Mouse (Mus musculus) kidney, adult 2 months (tissue): ENCODE data around the gene Caln1. TPM values are rescaled to one million over a fixed set of nuclear protein-coding genes. Genes with fewer than 3 reads are reported as not detected.

Experiments used
- DNase-seq: peaks from one replicate; pipeline ENCODE4 v3.0.0; 2021
- H3K27ac ChIP-seq: fragments of 200-500 bp; 2 replicates; pipeline ENCODE4 v1.5.1; 2012; ENCODE audit warnings: low read depth, low read length, control low read depth, inconsistent platforms; ENCODE audit not compliant: insufficient read depth
- H3K27me3 ChIP-seq: fragments of 200-500 bp; replicated peaks from 2 replicates; pipeline ENCODE4 v1.6.1; 2012; ENCODE audit warnings: mild to moderate bottlenecking, moderate library complexity, low read length, inconsistent platforms; ENCODE audit not compliant: control insufficient read depth, insufficient read depth
- H3K36me3 ChIP-seq: fragments of 200-500 bp; 2 replicates; pipeline ENCODE4 v1.6.1; 2012; ENCODE audit warnings: mild to moderate bottlenecking, moderate library complexity, low read length, inconsistent platforms; ENCODE audit not compliant: control insufficient read depth, insufficient read depth
- H3K4me1 ChIP-seq: fragments of 200-500 bp; 2 replicates; pipeline ENCODE4 v1.6.1; 2011; ENCODE audit warnings: low read length; ENCODE audit not compliant: control insufficient read depth, insufficient read depth
- H3K4me3 ChIP-seq: fragments of 200-500 bp; 2 replicates; pipeline ENCODE4 v1.5.1; 2011; ENCODE audit warnings: mild to moderate bottlenecking, low read depth, low read length, control low read depth; ENCODE audit not compliant: insufficient read depth
- CTCF ChIP-seq: fragments of 200-500 bp; conservative IDR thresholded peaks from 2 replicates; pipeline ENCODE4 v1.5.1; 2011; ENCODE audit warnings: low read depth, mild to moderate bottlenecking, control low read depth, low read length, moderate library complexity, mixed read lengths; ENCODE audit not compliant: insufficient read depth, insufficient read length
- POLR2A ChIP-seq: fragments of 200-500 bp; IDR thresholded peaks from one replicate; pipeline ENCODE4 v1.6.1; 2011; ENCODE audit warnings: low read depth, low read length, control low read depth
- WGBS: fragments of 180-500 bp; shearing (Covaris S2); methylation state at CpG from one replicate; pipeline ENCODE4 v1.1.7; 2018; 5-methylcytosine and 5-hydroxymethylcytosine counted together
- polyA plus RNA-seq: library from polyadenylated mRNA; depleted of rRNA; stranded (reverse); fragments of >200 nt; gene quantifications from 2 replicates; pipeline ENCODE4 v1.2.3, GENCODE M21; 2012

Caln1 gene
- polyA plus RNA-seq, 1 experiment: 0.02 TPM

GRCm38 (mm10) chr5:130510516-130510915, 141.3 kb downstream of the Caln1 start:
- TF ChIP-seq CTCF (no peak), POLR2A (no peak)
- Histone ChIP-seq H3K27me3 (no peaks in the 10 kb centered on the region), H3K36me3 (no peaks in the 10 kb centered on the region), H3K27ac (no peak overlapping the region), H3K4me3 (no peak overlapping the region), H3K4me1 (no peaks in the 10 kb centered on the region)
- no peak for DNase-seq
- 93% methylated on average over 2 of the region's 2 CpGs for WGBS

- 83% methylated on average over 6 of the region's 6 CpGs for WGBS
- no peak overlapping the region for H3K27ac ChIP-seq
- no peak overlapping the region for H3K4me3 ChIP-seq
- no peak for DNase-seq
- TF ChIP-seq CTCF: no peak
- TF ChIP-seq POLR2A: no peak
- no peaks in the 10 kb centered on the region for H3K36me3 ChIP-seq
- H3K27me3 ChIP-seq: no peaks in the 10 kb centered on the region
- H3K4me1 ChIP-seq: no peaks in the 10 kb centered on the region
Observed at GRCm38 (mm10) chr5:130515395-130515794, 146.1 kb downstream of the Caln1 start.

- 64% methylated on average over 2 of the region's 2 CpGs for WGBS
Observed at GRCm38 (mm10) chr5:130520527-130520926, 151.3 kb downstream of the Caln1 start.

GRCm38 (mm10) chr5:130527416-130527815, 158.2 kb downstream of the Caln1 start:
- no peak for DNase-seq
- WGBS: 88% methylated on average over 2 of the region's 2 CpGs
- H3K27me3 ChIP-seq: no peaks in the 10 kb centered on the region
- no peak overlapping the region for H3K4me3 ChIP-seq
- H3K27ac ChIP-seq: no peak overlapping the region
- no peaks in the 10 kb centered on the region for H3K36me3 ChIP-seq
- TF ChIP-seq POLR2A: no peak
- TF ChIP-seq CTCF: no peak
- no peaks in the 10 kb centered on the region for H3K4me1 ChIP-seq

More at GRCm38 (mm10) chr5:130520527-130520926, 151.3 kb downstream of the Caln1 start:
- H3K27me3 ChIP-seq: no peaks in the 10 kb centered on the region
- no peak for TF ChIP-seq POLR2A
- 0 out of 2 replicates have a peak, but pooled peaks have one; percentile 7 for TF ChIP-seq CTCF
- H3K27ac ChIP-seq: no peak overlapping the region
- no peak overlapping the region for H3K4me3 ChIP-seq
- H3K4me1 ChIP-seq: no peaks in the 10 kb centered on the region
- no peaks in the 10 kb centered on the region for H3K36me3 ChIP-seq
- DNase-seq: no peak

- Histone ChIP-seq H3K4me1 (no peaks in the 10 kb centered on the region), H3K36me3 (no peaks in the 10 kb centered on the region), H3K4me3 (no peak overlapping the region), H3K27ac (no peak overlapping the region), H3K27me3 (no peaks in the 10 kb centered on the region)
- 81% methylated on average over 5 of the region's 5 CpGs for WGBS
- TF ChIP-seq POLR2A (no peak), CTCF (no peak)
- no peak for DNase-seq
Observed at GRCm38 (mm10) chr5:130547496-130547895, 178.2 kb downstream of the Caln1 start.

- Histone ChIP-seq H3K36me3 (no peaks in the 10 kb centered on the region), H3K4me3 (no peak overlapping the region), H3K27ac (no peak overlapping the region), H3K4me1 (no peaks in the 10 kb centered on the region), H3K27me3 (no peaks in the 10 kb centered on the region)
- 52% methylated on average over 4 of the region's 4 CpGs for WGBS
- no peak for TF ChIP-seq POLR2A
- no peak for TF ChIP-seq CTCF
- no peak for DNase-seq
Observed at GRCm38 (mm10) chr5:130553916-130554315, 184.7 kb downstream of the Caln1 start.

- Histone ChIP-seq H3K4me3 (no peak overlapping the region), H3K27ac (no peak overlapping the region), H3K4me1 (no peaks in the 10 kb centered on the region), H3K27me3 (no peaks in the 10 kb centered on the region), H3K36me3 (no peaks in the 10 kb centered on the region)
- no peak for DNase-seq
- 28% methylated on average over 3 of the region's 3 CpGs for WGBS
- TF ChIP-seq POLR2A (no peak), CTCF (no peak)
Observed at GRCm38 (mm10) chr5:130563146-130563545, 193.9 kb downstream of the Caln1 start.
